Mouse (Mus musculus) MEL (cell line): ENCODE results near the gene Pgap1.

ENCODE experiments used
- CTCF ChIP-seq, 3 experiments: IDR thresholded peaks in 2 of 3; conservative IDR thresholded peaks in 1 of 3; 2 replicates each; pipeline ENCODE4 v1.5.1; 2011 to 2012; ENCODE audit warnings: low read length in 3 of 3, low read depth in 2 of 3, mild to moderate bottlenecking in 2 of 3, improper control_type of control experiment in 1 of 3, inconsistent platforms in 1 of 3, mixed read lengths in 1 of 3, moderate library complexity in 1 of 3; ENCODE audit not compliant: control insufficient read depth in 1 of 3, insufficient read depth in 1 of 3, poor library complexity in 1 of 3, severe bottlenecking in 1 of 3
- EP300 ChIP-seq, 2 experiments: IDR thresholded peaks; 2 replicates each; pipeline ENCODE4 v1.6.1; 2011; ENCODE audit warnings: improper control_type of control experiment in 2 of 2, low read length in 2 of 2, low read depth in 1 of 2, mild to moderate bottlenecking in 1 of 2
- MAX ChIP-seq: IDR thresholded peaks from 2 replicates; pipeline ENCODE4 v1.6.1; 2011; ENCODE audit warnings: low read length, improper control_type of control experiment
- MEF2A ChIP-seq: IDR thresholded peaks from 2 replicates; pipeline ENCODE4 v1.6.1; 2014; ENCODE audit warnings: low read depth, mild to moderate bottlenecking, inconsistent platforms, low read length, improper control_type of control experiment; ENCODE audit not compliant: poor library complexity, insufficient replicate concordance, severe bottlenecking; ENCODE audit errors: extremely low read depth
- MXI1 ChIP-seq: IDR thresholded peaks from 2 replicates; pipeline ENCODE4 v1.6.1; 2011; ENCODE audit warnings: mild to moderate bottlenecking, low read depth, low read length, improper control_type of control experiment
- POLR2A ChIP-seq, 2 experiments: IDR thresholded peaks; 2 replicates each; pipeline ENCODE4 v1.6.1; 2011 to 2012; ENCODE audit warnings: low read length in 2 of 2, mild to moderate bottlenecking in 2 of 2, control low read depth in 1 of 2, improper control_type of control experiment in 1 of 2, low read depth in 1 of 2, moderate library complexity in 1 of 2; ENCODE audit not compliant: control insufficient read depth in 1 of 2, insufficient read depth in 1 of 2, poor library complexity in 1 of 2
- TAL1 ChIP-seq: IDR thresholded peaks from 2 replicates; pipeline ENCODE4 v1.6.1; 2012; ENCODE audit warnings: mild to moderate bottlenecking, inconsistent platforms, low read length, moderate library complexity, mixed read lengths
- ZC3H11A ChIP-seq: IDR thresholded peaks from 2 replicates; pipeline ENCODE4 v1.6.1; 2012; ENCODE audit warnings: low read depth, mild to moderate bottlenecking, inconsistent platforms, low read length, improper control_type of control experiment

GRCm38 (mm10) chr1:54552621-54553020 lies 4.9 kb downstream of the Pgap1 start:
- TF ChIP-seq CTCF (IDR thresholded peaks at IDR 0.05 in 2 of 3, conservative IDR thresholded peaks at IDR 0.05 in 1 of 3; ENCODE audit: control insufficient read depth in 1 of 3, insufficient read depth in 1 of 3, low read depth in 2 of 3, low read length in 3 of 3, poor library complexity in 1 of 3, severe bottlenecking in 1 of 3) (no peak), TAL1 (no peak), POLR2A (IDR thresholded peaks at IDR 0.05; ENCODE audit: control insufficient read depth in 1 of 2, insufficient read depth in 1 of 2, low read depth in 1 of 2, low read length in 2 of 2, poor library complexity in 1 of 2) (no peak), EP300 (IDR thresholded peaks at IDR 0.05; ENCODE audit: low read depth in 1 of 2, low read length in 2 of 2) (no peak), ZC3H11A (no peak), MXI1 (no peak), MAX (no peak), MEF2A (no peak)
